In the genomic region with DNA sequence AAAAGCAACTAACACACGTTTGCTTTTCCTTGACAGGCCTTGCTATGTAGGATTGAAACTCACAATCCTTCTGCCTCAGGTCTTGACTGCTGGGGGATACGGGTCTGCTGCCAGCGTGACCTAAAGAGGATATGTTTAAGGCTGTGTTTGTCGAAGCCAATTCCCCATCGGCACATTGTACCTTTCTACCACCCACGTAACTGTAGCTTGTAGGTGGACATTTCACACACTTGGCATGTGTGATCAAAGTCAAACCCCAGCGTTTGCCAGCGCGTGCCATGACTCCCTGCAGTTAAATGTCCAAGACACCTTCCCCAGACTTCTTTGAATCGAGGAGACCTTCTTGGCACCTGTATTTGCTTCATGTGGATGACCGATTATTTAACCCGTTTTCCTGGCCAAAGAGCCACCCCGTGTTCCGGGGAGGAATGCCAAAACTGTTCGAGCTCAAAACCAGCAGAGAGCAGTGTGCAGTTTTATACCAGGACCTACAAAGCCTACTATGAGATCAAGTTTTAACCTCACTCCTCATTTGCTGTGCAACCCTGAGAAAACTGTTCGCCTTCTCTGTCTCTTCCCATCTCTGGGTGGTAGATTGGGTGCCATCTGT, we compare ENCODE assay signal across 11 mouse cellular contexts.
"Had no signal": no experiment of that assay in that cellular context is flagged by ENCODE, and none has a peak within 500 bp of the region (broad histone marks: within the 10 kb centered on the region; RNA-seq: fewer than 3 reads in every experiment).

No protein-coding gene starts in this region.

- DNase-seq: kidney, adult 9 months; kidney, postnatal 36 days; lung, postnatal 14 days; right cerebral cortex, postnatal 14 days; thymus, postnatal 36 days had no signal

- ATAC-seq: liver, embryonic 12.5 days had no signal

- H3K27ac ChIP-seq: kidney, postnatal 0 days; left cerebral cortex, adult 2 months; limb, embryonic 15.5 days; liver, embryonic 12.5 days; lung, embryonic 15.5 days; midbrain, embryonic 12.5 days had no signal

- H3K4me3 ChIP-seq: left cerebral cortex, adult 2 months; limb, embryonic 15.5 days; liver, embryonic 12.5 days; lung, embryonic 15.5 days; midbrain, embryonic 12.5 days had no signal
